Mouse (Mus musculus): ENCODE results near the gene Zfp273.

- TF ChIP-seq EP300 (IDR thresholded peaks at IDR 0.05; ENCODE audit: low read depth) (no peak), CTCF (IDR thresholded peaks at IDR 0.05; ENCODE audit: low read depth) (no peak)
Observed at GRCm38 (mm10) chr13:67857317-67857716, 43.8 kb downstream of the Zfp273 start.
